Mouse (Mus musculus) liver, adult 2 months (tissue): Measurements from ENCODE around the gene Trio. TPM values are rescaled to one million over a fixed set of nuclear protein-coding genes. Genes with fewer than 3 reads are reported as not detected.

Source experiments
- DNase-seq: peaks from one replicate; pipeline ENCODE4 v3.0.0-alpha.2; 2011; ENCODE audit warnings: low read depth, low spot score; ENCODE audit errors: extremely low read depth
- H3K27ac ChIP-seq: fragments of 200-500 bp; replicated peaks from 2 replicates; pipeline ENCODE4 v1.5.1; 2012; ENCODE audit warnings: low read depth, mild to moderate bottlenecking, control low read depth, inconsistent platforms, low read length; ENCODE audit not compliant: insufficient read depth
- H3K27me3 ChIP-seq: fragments of 200-500 bp; 2 replicates; pipeline ENCODE4 v1.6.1; 2012; ENCODE audit warnings: mild to moderate bottlenecking, moderate library complexity, low read length, inconsistent platforms; ENCODE audit not compliant: control insufficient read depth, insufficient read depth
- H3K36me3 ChIP-seq: fragments of 200-500 bp; 2 replicates; pipeline ENCODE4 v1.6.1; 2012; ENCODE audit warnings: low read length, inconsistent platforms; ENCODE audit not compliant: control insufficient read depth, insufficient read depth
- H3K4me1 ChIP-seq: fragments of 200-500 bp; 2 replicates; pipeline ENCODE4 v1.6.1; 2011; ENCODE audit warnings: low read length; ENCODE audit not compliant: control insufficient read depth, insufficient read depth
- H3K4me3 ChIP-seq: fragments of 200-500 bp; 2 replicates; pipeline ENCODE4 v1.5.1; 2011; ENCODE audit warnings: low read depth, mild to moderate bottlenecking, control low read depth, low read length, moderate library complexity; ENCODE audit not compliant: insufficient read depth
- H3K79me2 ChIP-seq: fragments of 200-500 bp; 2 replicates; pipeline ENCODE4 v1.6.1; 2012; ENCODE audit warnings: inconsistent platforms, mild to moderate bottlenecking, low read length, moderate library complexity; ENCODE audit not compliant: control insufficient read depth, insufficient read depth
- H3K9ac ChIP-seq: fragments of 200-500 bp; 2 replicates; pipeline ENCODE4 v1.6.1; 2012; ENCODE audit warnings: low read depth, mild to moderate bottlenecking, control low read depth, inconsistent platforms, low read length
- CTCF ChIP-seq: fragments of 200-500 bp; IDR thresholded peaks from 2 replicates; pipeline ENCODE4 v1.5.1; 2011; ENCODE audit warnings: low read depth, low read length, control low read depth
- POLR2A ChIP-seq: fragments of 200-500 bp; IDR thresholded peaks from 2 replicates; pipeline ENCODE4 v1.6.1; 2011; ENCODE audit warnings: low read length, control low read depth; ENCODE audit not compliant: insufficient read depth; ENCODE audit errors: extremely low read depth
- WGBS: fragments of 180-500 bp; shearing (Covaris S2); methylation state at CpG from one replicate; pipeline ENCODE4 v1.1.7; 2018; 5-methylcytosine and 5-hydroxymethylcytosine counted together
- polyA plus RNA-seq: library from polyadenylated mRNA; depleted of rRNA; stranded (reverse); fragments of >200 nt; gene quantifications from 2 replicates; pipeline ENCODE4 v1.2.3, GENCODE M21; 2012
- total RNA-seq: library from RNA; depleted of rRNA; stranded (reverse); fragments of >200 nt; gene quantifications from 2 replicates; pipeline ENCODE4 v1.2.3, GENCODE M21; 2014

Gene Trio
- total and polyA plus RNA-seq, 2 experiments: 10.6 to 17.9 TPM

DNA sequence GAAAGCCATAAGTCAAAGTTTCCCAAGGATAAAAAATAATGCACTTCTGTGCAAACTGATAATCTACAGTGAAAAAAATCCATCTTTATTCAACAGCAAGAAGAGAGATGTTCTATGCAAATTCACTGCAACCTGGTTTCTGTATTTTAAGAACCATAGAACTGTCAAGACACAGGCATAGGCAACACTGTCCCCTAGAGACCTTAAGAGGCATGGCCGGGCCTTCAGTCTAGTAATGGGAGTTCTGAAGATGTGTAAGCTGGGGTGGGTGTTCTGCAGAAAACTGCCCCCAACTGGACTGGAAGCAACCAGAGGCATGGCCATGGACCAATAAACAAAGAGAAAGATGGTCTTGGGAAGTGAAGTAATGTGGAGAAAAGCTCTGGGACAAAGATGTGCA, 166.1 kb downstream of the Trio start:
- no peaks in the 10 kb centered on the region for H3K27me3 ChIP-seq
- H3K36me3 ChIP-seq: peaks cover 8% of the 10 kb centered on the region; the same call in 1 of the 2 replicates
- no peak overlapping the region for H3K27ac ChIP-seq
- TF ChIP-seq CTCF (no peak), POLR2A (no peak)
- 91% methylated on average over 1 of the region's 1 CpGs for WGBS
- no peak overlapping the region for H3K9ac ChIP-seq
- no peak overlapping the region for H3K4me3 ChIP-seq
- no peak for DNase-seq
- no peaks in the 10 kb centered on the region for H3K4me1 ChIP-seq
- no peaks in the 10 kb centered on the region for H3K79me2 ChIP-seq

DNA sequence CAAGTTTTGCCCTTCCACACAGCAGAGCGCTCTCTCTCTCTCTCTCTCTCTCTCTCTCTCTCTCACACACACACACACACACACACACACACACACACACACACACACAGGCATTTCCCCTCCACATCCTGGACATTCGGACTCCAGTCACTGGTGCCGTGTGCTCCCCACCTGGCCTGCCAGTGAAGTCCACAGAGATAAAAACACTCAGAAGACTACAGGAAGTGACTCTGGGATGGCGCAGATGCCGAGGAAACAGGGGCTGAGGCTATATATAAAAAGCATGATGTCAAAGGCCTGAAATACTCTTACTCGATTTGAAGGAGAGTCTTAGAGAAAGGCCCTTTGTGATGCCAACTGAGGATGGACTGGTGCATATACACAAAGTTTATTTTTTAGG, 166.5 kb downstream of the Trio start:
- Histone ChIP-seq H3K9ac (no peak overlapping the region), H3K36me3 (peaks cover 11% of the 10 kb centered on the region; the same call in 1 of the 2 replicates), H3K27me3 (no peaks in the 10 kb centered on the region), H3K79me2 (no peaks in the 10 kb centered on the region), H3K4me1 (no peaks in the 10 kb centered on the region), H3K4me3 (no peak overlapping the region), H3K27ac (no peak overlapping the region)
- WGBS: 73% methylated on average over 6 of the region's 6 CpGs
- no peak for DNase-seq
- TF ChIP-seq CTCF: no peak
- no peak for TF ChIP-seq POLR2A

DNA sequence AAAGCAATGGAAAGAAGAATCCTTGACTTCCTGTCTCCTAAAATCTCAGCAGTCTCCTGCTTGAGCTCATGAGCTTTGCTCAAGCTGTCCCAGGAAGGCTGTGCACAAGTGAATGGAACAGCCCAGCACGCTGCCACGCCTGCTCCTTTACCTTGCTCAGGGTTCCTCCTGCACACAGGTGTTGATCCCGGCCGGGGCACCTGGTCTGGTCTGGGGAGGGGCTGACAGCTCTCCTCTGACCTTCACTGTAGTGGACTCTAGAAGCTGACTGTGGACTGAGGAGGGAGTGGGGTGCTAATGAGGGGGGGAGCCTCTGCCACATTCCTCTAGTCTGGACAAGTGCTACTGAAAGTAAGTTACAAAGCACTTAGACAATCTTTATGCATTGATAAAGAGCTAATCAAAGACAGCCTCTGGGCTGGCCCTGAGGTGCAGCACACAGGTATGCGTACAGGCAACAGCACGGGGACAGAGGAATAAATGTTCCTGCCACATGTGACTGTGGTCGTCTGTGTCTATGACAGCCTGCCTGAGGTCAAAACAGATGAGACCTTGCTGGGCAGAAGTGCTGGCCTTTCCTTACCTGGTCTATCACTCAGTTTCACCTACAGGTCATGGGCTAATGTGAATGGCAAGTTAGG, 167.3 kb downstream of the Trio start:
- DNase-seq: no peak
- H3K4me3 ChIP-seq: no peak overlapping the region
- H3K36me3 ChIP-seq: peaks cover 11% of the 10 kb centered on the region; the same call in 1 of the 2 replicates
- H3K79me2 ChIP-seq: no peaks in the 10 kb centered on the region
- H3K27me3 ChIP-seq: no peaks in the 10 kb centered on the region
- no peaks in the 10 kb centered on the region for H3K4me1 ChIP-seq
- 80% methylated on average over 7 of the region's 7 CpGs for WGBS
- H3K27ac ChIP-seq: no peak overlapping the region
- TF ChIP-seq POLR2A: no peak
- TF ChIP-seq CTCF: no peak
- H3K9ac ChIP-seq: no peak overlapping the region

DNA sequence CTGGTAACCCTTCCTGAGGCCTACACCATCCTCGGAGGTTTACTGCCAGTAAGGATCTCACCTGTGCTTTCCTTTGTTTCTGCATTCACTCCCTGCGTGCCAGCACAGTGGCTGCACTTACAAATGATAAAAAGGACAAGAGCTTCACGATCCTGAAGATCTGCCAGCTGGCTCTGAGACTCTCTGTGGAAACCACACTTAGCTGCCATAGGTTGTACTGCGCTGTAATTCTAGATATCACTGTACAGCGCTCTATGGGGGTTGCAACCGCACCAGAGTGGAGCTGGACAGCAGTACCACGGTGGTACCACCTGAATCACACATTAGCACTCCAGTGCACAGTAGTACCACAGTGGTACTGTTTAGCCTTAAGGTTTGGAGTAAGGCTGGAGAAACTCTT, 168.4 kb downstream of the Trio start:
- DNase-seq: no peak
- Histone ChIP-seq H3K9ac (no peak overlapping the region), H3K27ac (no peak overlapping the region), H3K36me3 (peaks cover 11% of the 10 kb centered on the region; the same call in 1 of the 2 replicates), H3K4me1 (no peaks in the 10 kb centered on the region), H3K4me3 (no peak overlapping the region), H3K79me2 (no peaks in the 10 kb centered on the region), H3K27me3 (no peaks in the 10 kb centered on the region)
- WGBS: 88% methylated on average over 7 of the region's 7 CpGs
- no peak for TF ChIP-seq POLR2A

DNA sequence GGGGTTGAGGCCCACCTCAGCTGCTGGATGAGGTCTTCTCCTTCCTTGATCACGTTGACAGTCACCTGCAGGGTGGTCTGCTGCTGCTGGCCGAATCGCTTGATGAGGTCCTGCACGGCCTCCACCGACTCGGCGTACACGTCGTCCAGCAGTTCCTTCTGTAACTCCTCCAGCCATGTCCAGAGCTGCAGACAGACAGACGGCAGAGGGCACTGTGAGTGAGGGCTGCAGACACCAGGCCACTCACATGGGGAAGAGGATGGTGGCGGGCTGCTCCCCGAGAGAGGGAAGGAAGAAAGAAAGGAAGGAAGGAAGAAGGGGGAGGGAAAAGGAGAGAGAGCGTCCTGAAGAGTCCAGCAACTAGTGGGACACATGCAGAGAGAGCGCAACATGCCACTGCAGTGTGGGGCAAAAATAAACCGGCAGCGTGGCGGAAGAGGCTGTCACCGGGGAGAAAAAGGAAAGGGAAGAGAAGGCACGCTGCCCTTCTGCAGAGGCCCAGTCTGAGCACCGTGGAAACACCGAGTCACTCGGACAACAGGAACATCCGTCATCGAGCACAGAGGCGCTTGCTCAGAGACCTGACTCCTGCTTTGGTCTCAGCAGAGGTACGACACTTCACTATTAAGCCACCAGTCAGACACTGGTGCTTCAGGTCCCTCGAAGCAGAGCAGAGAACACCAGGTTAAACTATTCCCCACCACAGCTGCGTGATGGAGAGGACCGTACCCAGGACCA, 169.4 kb downstream of the Trio start:
- DNase-seq: no peak
- Histone ChIP-seq H3K27ac (no peak overlapping the region), H3K4me1 (no peaks in the 10 kb centered on the region), H3K9ac (no peak overlapping the region), H3K36me3 (peaks cover 5% of the 10 kb centered on the region; the same call in 1 of the 2 replicates), H3K27me3 (no peaks in the 10 kb centered on the region), H3K79me2 (no peaks in the 10 kb centered on the region), H3K4me3 (no peak overlapping the region)
- WGBS: 67% methylated on average over 29 of the region's 29 CpGs
- TF ChIP-seq CTCF: peak; percentile 41
- no peak for TF ChIP-seq POLR2A

DNA sequence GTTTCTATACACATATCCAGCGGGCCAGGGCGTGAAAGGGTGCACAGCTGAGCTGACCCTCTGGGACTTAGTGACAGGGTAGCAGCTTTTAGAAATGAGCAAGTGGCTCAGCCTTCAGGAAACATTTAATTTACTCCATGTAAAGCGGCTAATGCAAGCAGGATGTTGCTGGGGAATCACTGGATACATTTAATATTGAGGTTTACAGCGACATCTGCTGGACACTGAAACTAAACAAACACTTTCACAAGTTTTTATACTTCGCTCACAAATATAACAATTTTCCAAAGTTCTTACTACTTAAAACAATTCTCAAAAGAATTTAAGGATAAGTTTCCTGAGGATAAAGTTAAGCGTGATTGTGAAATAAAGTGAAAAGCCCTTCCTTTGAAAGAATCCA, 174.3 kb downstream of the Trio start:
- DNase-seq: no peak
- Histone ChIP-seq H3K4me1 (no peaks in the 10 kb centered on the region), H3K79me2 (no peaks in the 10 kb centered on the region), H3K36me3 (peaks cover 22% of the 10 kb centered on the region), H3K27me3 (no peaks in the 10 kb centered on the region), H3K9ac (no peak overlapping the region), H3K27ac (no peak overlapping the region), H3K4me3 (no peak overlapping the region)
- TF ChIP-seq POLR2A (no peak), CTCF (no peak)
- WGBS: 84% methylated on average over 6 of the region's 6 CpGs
